In the genomic region with DNA sequence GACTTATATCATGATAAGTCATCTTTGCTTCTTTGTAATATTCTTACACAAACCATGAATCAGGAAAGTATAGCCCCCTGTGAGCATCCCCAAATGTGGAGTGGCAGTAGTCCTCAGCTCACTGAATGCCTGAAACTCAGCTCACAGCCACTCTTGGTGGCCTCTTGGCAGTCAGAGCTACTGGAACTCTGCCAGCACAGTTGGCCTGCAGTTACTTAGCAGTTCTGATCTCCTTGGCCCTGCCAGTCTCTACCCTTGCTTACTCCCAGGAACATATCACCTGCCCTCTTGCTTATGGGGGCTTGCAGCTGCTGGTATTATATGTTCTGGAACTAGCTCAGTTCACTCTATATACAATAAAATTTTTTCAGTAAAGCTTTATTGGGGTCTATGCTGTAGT, we compare ENCODE assay signal across 10 mouse cellular contexts.
DNase-seq lines count a peak whose midpoint lies in the region; ATAC-seq and TF ChIP-seq lines count a peak whose summit lies in the region.
"Had no signal": no experiment of that assay in that cellular context is flagged by ENCODE, and none has a peak within 500 bp of the region (broad histone marks: within the 10 kb centered on the region; RNA-seq: fewer than 3 reads in every experiment).

No protein-coding gene starts in this region.

- no peaks in the 10 kb centered on the region for H3K9me3 ChIP-seq in neural tube, embryonic 14.5 days (ENCODE audit: control insufficient read depth, low read length)
- H3K9me3 ChIP-seq in neural tube, embryonic 15.5 days (replicated peaks), result no peaks in the 10 kb centered on the region
- H3K9me3 ChIP-seq in heart, embryonic 12.5 days (replicated peaks), result no peaks in the 10 kb centered on the region
- H3K9me3 ChIP-seq: G1E had no signal

- H3K27me3 ChIP-seq in neural tube, embryonic 14.5 days (ENCODE audit: control insufficient read depth, insufficient read depth, low read length), result no peaks in the 10 kb centered on the region
- no peaks in the 10 kb centered on the region for H3K27me3 ChIP-seq in neural tube, embryonic 15.5 days (replicated peaks)
- no peaks in the 10 kb centered on the region for H3K27me3 ChIP-seq in heart, embryonic 12.5 days (replicated peaks)

- peak; percentile 51; the same call in 1 of the 2 replicates for ATAC-seq in neural tube, embryonic 14.5 days (ENCODE audit: low read depth)
- no peak for ATAC-seq in neural tube, embryonic 15.5 days (ENCODE audit: low FRiP score)
- 0 out of 2 replicates have a peak, but pooled peaks have one; percentile 6 for ATAC-seq in heart, embryonic 12.5 days (ENCODE audit: insufficient number of reproducible peaks, low FRiP score)

- H3K4me2 ChIP-seq in neural tube, embryonic 14.5 days (ENCODE audit: low read depth, low read length), result no peak overlapping the region
- H3K4me2 ChIP-seq in neural tube, embryonic 15.5 days, result no peak overlapping the region
- no peak overlapping the region for H3K4me2 ChIP-seq in heart, embryonic 12.5 days

- no peak overlapping the region for H3K9ac ChIP-seq in neural tube, embryonic 14.5 days (replicated peaks; ENCODE audit: low read depth, low read length)
- no peak overlapping the region for H3K9ac ChIP-seq in neural tube, embryonic 15.5 days (replicated peaks)
- H3K9ac ChIP-seq in heart, embryonic 12.5 days, result no peak overlapping the region

- H3K4me3 ChIP-seq in gastrocnemius, adult 2 months, result no peak overlapping the region
- no peak overlapping the region for H3K4me3 ChIP-seq in neural tube, embryonic 14.5 days (ENCODE audit: low read depth, low read length)
- H3K4me3 ChIP-seq in neural tube, embryonic 15.5 days (replicated peaks), result no peak overlapping the region
- no peak overlapping the region for H3K4me3 ChIP-seq in heart, embryonic 12.5 days

- no peak for TF ChIP-seq CTCF in gastrocnemius, adult 2 months (IDR thresholded peaks at IDR 0.05)

- peak; percentile 34 for DNase-seq in gastrocnemius, adult 2 months
- DNase-seq in gastrocnemius, postnatal 25 days, result no peak
- peak; percentile 40 for DNase-seq in lung, postnatal 36 days
- no peak for DNase-seq in testis, postnatal 10 days (ENCODE audit: low spot score)
- no peak for DNase-seq in embryo, embryonic 9.5 days (ENCODE audit: extremely low spot score)
- DNase-seq: thymus, adult 18-20 months had no signal

- no peaks in the 10 kb centered on the region for H3K4me1 ChIP-seq in neural tube, embryonic 14.5 days (ENCODE audit: control insufficient read depth, insufficient read depth, low read length)
- no peaks in the 10 kb centered on the region for H3K4me1 ChIP-seq in neural tube, embryonic 15.5 days
- peaks cover 10% of the 10 kb centered on the region; the same call in 1 of the 2 replicates for H3K4me1 ChIP-seq in heart, embryonic 12.5 days (replicated peaks)

- intact Hi-C loops in gastrocnemius, adult 2 months (cut with DNase I), result no loop called here

- H3K27ac ChIP-seq in gastrocnemius, adult 2 months, result no peak overlapping the region
- no peak overlapping the region for H3K27ac ChIP-seq in neural tube, embryonic 14.5 days (ENCODE audit: low read depth, low read length)
- no peak overlapping the region for H3K27ac ChIP-seq in neural tube, embryonic 15.5 days (replicated peaks)
- no peak overlapping the region; the same call in 1 of the 2 replicates for H3K27ac ChIP-seq in heart, embryonic 12.5 days (ENCODE audit: poor library complexity, severe bottlenecking)

- H3K36me3 ChIP-seq in neural tube, embryonic 14.5 days (ENCODE audit: control insufficient read depth, insufficient read depth, low read length), result no peaks in the 10 kb centered on the region
- no peaks in the 10 kb centered on the region for H3K36me3 ChIP-seq in neural tube, embryonic 15.5 days
- no peaks in the 10 kb centered on the region for H3K36me3 ChIP-seq in heart, embryonic 12.5 days
- H3K36me3 ChIP-seq: G1E had no signal

Comparison
In these comparisons a context has a peak if more than half of its experiments do, and no peak if none do; other contexts are left out.
1. DNase-seq: peak in gastrocnemius, adult 2 months (single experiment) and lung, postnatal 36 days (single experiment); none in gastrocnemius, postnatal 25 days (single experiment), testis, postnatal 10 days (single experiment) and embryo, embryonic 9.5 days (single experiment).